Mouse (Mus musculus) urinary bladder, postnatal 14 days (tissue): ENCODE results near the gene Bace2.

Source experiments
- DNase-seq: peaks from one replicate; pipeline ENCODE4 v3.0.0; 2021; ENCODE audit warnings: low spot score

The Bace2 gene

GRCm38 (mm10) chr16:97356499-97357187 is at the start of gene Bace2:
Gene Bace2, plus strand, starts transcription at chr16:97356742.
- DNase-seq, result peak; percentile 84

- DNase-seq, result no peak
These were observed 48.9 kb upstream of the Bace2 start for GRCm38 (mm10) chr16:97307594-97307993.

- no peak for DNase-seq
These were observed 46.6 kb upstream of the Bace2 start for GRCm38 (mm10) chr16:97309796-97310569.

- no peak for DNase-seq
These were observed 46.0 kb upstream of the Bace2 start for GRCm38 (mm10) chr16:97310570-97310846.

- peak; percentile 82 for DNase-seq
These were observed 43.4 kb upstream of the Bace2 start for GRCm38 (mm10) chr16:97312960-97313686.

GRCm38 (mm10) chr16:97321576-97321975 is 35.0 kb upstream of the Bace2 start:
- DNase-seq, result peak; percentile 7

GRCm38 (mm10) chr16:97322604-97323003 is 33.9 kb upstream of the Bace2 start:
- no peak for DNase-seq

GRCm38 (mm10) chr16:97325975-97326374 is 30.6 kb upstream of the Bace2 start:
- DNase-seq, result peak; percentile 24

GRCm38 (mm10) chr16:97328602-97329001 is 27.9 kb upstream of the Bace2 start:
- DNase-seq, result no peak

GRCm38 (mm10) chr16:97353013-97353412 is 3.5 kb upstream of the Bace2 start:
- DNase-seq, result no peak

- no peak for DNase-seq
These were observed 1.9 kb upstream of the Bace2 start for GRCm38 (mm10) chr16:97354632-97355031.

GRCm38 (mm10) chr16:97357188-97357821 is 763 bp downstream of the Bace2 start:
- DNase-seq, result peak; percentile 78

- DNase-seq, result peak; percentile 72
These were observed 5.8 kb downstream of the Bace2 start for GRCm38 (mm10) chr16:97362231-97362888.

GRCm38 (mm10) chr16:97366141-97366540 is 9.6 kb downstream of the Bace2 start:
- no peak for DNase-seq

- DNase-seq, result peak; percentile 52
These were observed 13.7 kb downstream of the Bace2 start for GRCm38 (mm10) chr16:97370258-97370657.

- no peak for DNase-seq
These were observed 31.4 kb downstream of the Bace2 start for GRCm38 (mm10) chr16:97387955-97388354.

GRCm38 (mm10) chr16:97391289-97391688 is 34.7 kb downstream of the Bace2 start:
- no peak for DNase-seq

- no peak for DNase-seq
These were observed 35.3 kb downstream of the Bace2 start for GRCm38 (mm10) chr16:97391701-97392384.

GRCm38 (mm10) chr16:97396436-97396835 is 39.9 kb downstream of the Bace2 start:
- no peak for DNase-seq

- DNase-seq, result no peak
These were observed 41.5 kb downstream of the Bace2 start for GRCm38 (mm10) chr16:97397945-97398531.

- DNase-seq, result no peak
These were observed 43.4 kb downstream of the Bace2 start for GRCm38 (mm10) chr16:97399991-97400390.
